Mouse (Mus musculus) brain, embryonic 14.5 days (tissue): ENCODE measurements at regions not wholly inside any gene's neighbourhood (a gene's known extent, or its start where the extent isn't known, plus 50 kb on each side); places are given as distances from the start of the nearest gene placed in this dataset.

ENCODE experiments used
- CTCF ChIP-seq: fragments of 200-500 bp; IDR thresholded peaks from 2 replicates; pipeline ENCODE4 v1.5.1; 2012; ENCODE audit warnings: inconsistent platforms, mild to moderate bottlenecking, moderate library complexity, borderline replicate concordance; ENCODE audit not compliant: insufficient read depth, insufficient read length; ENCODE audit errors: extremely low read depth
- POLR2A ChIP-seq: fragments of 200-500 bp; IDR thresholded peaks from 2 replicates; pipeline ENCODE4 v1.6.1; 2012; ENCODE audit warnings: mild to moderate bottlenecking, inconsistent platforms, borderline replicate concordance; ENCODE audit not compliant: poor library complexity, insufficient read depth, insufficient read length, severe bottlenecking; ENCODE audit errors: extremely low read depth

- no peak for TF ChIP-seq POLR2A
- TF ChIP-seq CTCF = peak; percentile 71; the same call in 1 of the 2 replicates
Observed at GRCm38 (mm10) chr13:53779150-53779549, 276.4 kb downstream of the Drd1 start.
